Mouse (Mus musculus): ENCODE data around the gene Smchd1. TPM values are rescaled to one million over a fixed set of nuclear protein-coding genes. Genes with fewer than 3 reads are reported as not detected.

Smchd1 gene
- polyA plus RNA-seq, 1 experiment from 2014 or later = 90.7 TPM

DNA sequence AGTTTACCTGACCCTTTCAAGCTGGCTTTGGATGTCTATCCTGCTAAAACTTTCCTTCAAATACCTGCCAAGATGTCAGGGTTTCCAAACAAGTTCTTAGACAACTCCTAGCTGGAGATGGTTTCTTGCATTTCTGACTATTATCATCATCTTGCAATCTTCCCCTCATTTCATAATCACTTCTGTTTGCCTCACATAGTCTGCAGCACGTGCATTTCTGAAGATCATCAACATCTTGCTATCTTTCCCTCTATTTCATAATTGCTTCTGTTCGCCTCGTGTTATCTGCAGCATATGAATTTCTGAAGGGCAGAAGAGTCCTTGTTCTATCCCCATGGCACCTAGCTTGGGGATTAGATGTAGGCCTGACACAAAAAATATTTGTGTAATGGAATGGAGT lies 180.6 kb downstream of the Smchd1 start:
- no peak overlapping the region for H3K9ac ChIP-seq (replicated peaks; ENCODE audit: low read length)
- no peak overlapping the region for H3K27ac ChIP-seq (replicated peaks; ENCODE audit: low read depth, low read length)
- H3K36me3 ChIP-seq (replicated peaks; ENCODE audit: control insufficient read depth, insufficient read depth, low read depth, low read length) = no peaks in the 10 kb centered on the region
- H3K4me3 ChIP-seq (ENCODE audit: low read depth, low read length) = no peak overlapping the region
- WGBS = 89% methylated on average over 3 of the region's 3 CpGs
- H3K9me3 ChIP-seq (replicated peaks; ENCODE audit: control insufficient read depth, low read length) = no peaks in the 10 kb centered on the region
- DNase-seq (ENCODE audit: low spot score) = no peak
- no peaks in the 10 kb centered on the region for H3K27me3 ChIP-seq (ENCODE audit: control insufficient read depth, insufficient read depth, low read length)
- H3K4me1 ChIP-seq (ENCODE audit: control insufficient read depth, insufficient read depth, low read length) = no peaks in the 10 kb centered on the region
- no peak for ATAC-seq (replicated peaks; ENCODE audit: insufficient number of reproducible peaks, low FRiP score, low TSS enrichment, low read depth)
- no peak overlapping the region for H3K4me2 ChIP-seq (ENCODE audit: low read depth, low read length)

Other genes with a start within 250 kb of the Smchd1 start
- gene Emilin2, start 163.4 kb downstream of the Smchd1 start, polyA plus RNA-seq (2014; fragmentation: Nextera tagmentation; extraction: Ambion mirVana) = 16.9 and 19.9 TPM in 2 replicates
- 1.5 and 1.6 TPM in 2 replicates for gene Gm4707, start 15.4 kb downstream of the Smchd1 start, polyA plus RNA-seq (2014; fragmentation: Nextera tagmentation; extraction: Ambion mirVana)
- 60.9 and 76.3 TPM in 2 replicates for gene Ndc80, start 51.5 kb upstream of the Smchd1 start, polyA plus RNA-seq (2014; fragmentation: Nextera tagmentation; extraction: Ambion mirVana)
- gene Spdya, start 76.7 kb upstream of the Smchd1 start, polyA plus RNA-seq (2014; fragmentation: Nextera tagmentation; extraction: Ambion mirVana) = 0.74 and 1.4 TPM in 2 replicates
- gene Wdr43, start 140.6 kb upstream of the Smchd1 start, polyA plus RNA-seq (2014; fragmentation: Nextera tagmentation; extraction: Ambion mirVana) = 104 and 113 TPM in 2 replicates
- gene Togaram2, start 197.9 kb upstream of the Smchd1 start, polyA plus RNA-seq (2014; fragmentation: Nextera tagmentation; extraction: Ambion mirVana) = not detected in 2 replicates